Mouse (Mus musculus) heart, adult 2 months (tissue): ENCODE results near the gene Pin4. TPM values are rescaled to one million over a fixed set of nuclear protein-coding genes. Genes with fewer than 3 reads are reported as not detected.
"Not testable (repeated sequence)": the region's sequence is repeated elsewhere in the genome, so short reads cannot be mapped to it uniquely, and the experiment has no call there.

Experiments
- DNase-seq, 2 experiments: peaks; one replicate each; pipeline ENCODE4 v3.0.0; 2021
- H3K27ac ChIP-seq: fragments of 200-600 bp; 2 replicates; pipeline ENCODE4 v1.8.1; 2022
- H3K27me3 ChIP-seq: fragments of 200-500 bp; 2 replicates; pipeline ENCODE4 v1.6.1; 2012; ENCODE audit warnings: mild to moderate bottlenecking, low read length, inconsistent platforms, mixed read lengths; ENCODE audit not compliant: control insufficient read depth, insufficient read depth
- H3K36me3 ChIP-seq: fragments of 200-500 bp; 2 replicates; pipeline ENCODE4 v1.6.1; 2012; ENCODE audit warnings: low read length, inconsistent platforms; ENCODE audit not compliant: control insufficient read depth, insufficient read depth
- H3K4me1 ChIP-seq: fragments of 200-500 bp; 2 replicates; pipeline ENCODE4 v1.6.1; 2011; ENCODE audit warnings: low read length; ENCODE audit not compliant: control insufficient read depth, insufficient read depth
- H3K4me3 ChIP-seq: fragments of 200-600 bp; 2 replicates; pipeline ENCODE4 v1.8.1; 2022
- H3K79me2 ChIP-seq: fragments of 200-500 bp; replicated peaks from 2 replicates; pipeline ENCODE4 v1.6.1; 2012; ENCODE audit warnings: mild to moderate bottlenecking, inconsistent platforms, low read length, moderate library complexity, mixed read lengths; ENCODE audit not compliant: control insufficient read depth, insufficient read depth
- H3K9ac ChIP-seq: fragments of 200-500 bp; 2 replicates; pipeline ENCODE4 v1.6.1; 2012; ENCODE audit warnings: low read depth, mild to moderate bottlenecking, control low read depth, inconsistent platforms, low read length, mixed read lengths
- CTCF ChIP-seq: fragments of 200-600 bp; IDR thresholded peaks from 2 replicates; pipeline ENCODE4 v1.8.1; 2022; ENCODE audit warnings: antibody characterized with exemption, mild to moderate bottlenecking, moderate library complexity
- EP300 ChIP-seq: fragments of 200-500 bp; IDR thresholded peaks from 2 replicates; pipeline ENCODE4 v1.6.1; 2011; ENCODE audit warnings: low read depth, low read length, control low read depth; ENCODE audit not compliant: insufficient read depth
- POLR2A ChIP-seq: fragments of 200-500 bp; IDR thresholded peaks from 2 replicates; pipeline ENCODE4 v1.6.1; 2011; ENCODE audit warnings: mild to moderate bottlenecking, low read depth, low read length, control low read depth; ENCODE audit not compliant: insufficient read depth
- WGBS: fragments of 180-500 bp; shearing (Covaris S2); methylation state at CpG from one replicate; pipeline ENCODE4 v1.1.7; 2018; 5-methylcytosine and 5-hydroxymethylcytosine counted together
- intact Hi-C: fragments of 180-260 bp; cut with DNase I; formaldehyde crosslinking; loops from one replicate; pipeline ENCODE4 v1.15.1; 2025
- polyA plus RNA-seq: library from polyadenylated mRNA; depleted of rRNA; stranded (reverse); fragments of >200 nt; gene quantifications from 2 replicates; pipeline ENCODE4 v1.2.3, GENCODE M21; 2012
- total RNA-seq, 2 experiments: library from RNA; stranded (reverse); gene quantifications; 2 replicates each; pipeline ENCODE4 v1.2.3; 2021

Pin4 gene
- total and polyA plus RNA-seq, 3 experiments: 1.8 to 16.4 (median 16.4) TPM

- Histone ChIP-seq H3K27ac (no peak overlapping the region), H3K9ac (no peak overlapping the region), H3K36me3 (no peaks in the 10 kb centered on the region), H3K4me1 (no peaks in the 10 kb centered on the region), H3K79me2 (no peaks in the 10 kb centered on the region), H3K27me3 (no peaks in the 10 kb centered on the region), H3K4me3 (no peak overlapping the region)
- DNase-seq: no peak
- TF ChIP-seq EP300: no peak
- no peak for TF ChIP-seq POLR2A
- TF ChIP-seq CTCF: no peak
- 75% methylated on average over 3 of the region's 3 CpGs for WGBS
- intact Hi-C loops: no loop called here
Measured at GRCm38 (mm10) chrX:102090605-102091004, 28.6 kb upstream of the Pin4 start.

- no peaks in the 10 kb centered on the region for H3K4me1 ChIP-seq
- TF ChIP-seq CTCF (no peak), POLR2A (no peak), EP300 (no peak)
- H3K79me2 ChIP-seq: no peaks in the 10 kb centered on the region
- DNase-seq: no peak
- 71% methylated on average over 7 of the region's 7 CpGs for WGBS
- intact Hi-C loops: no loop called here
- no peak overlapping the region for H3K9ac ChIP-seq
- H3K27ac ChIP-seq: no peak overlapping the region
- no peaks in the 10 kb centered on the region for H3K27me3 ChIP-seq
- no peak overlapping the region for H3K4me3 ChIP-seq
- no peaks in the 10 kb centered on the region for H3K36me3 ChIP-seq
Measured at GRCm38 (mm10) chrX:102094381-102094904, 24.8 kb upstream of the Pin4 start.

- WGBS: 60% methylated on average over 7 of the region's 7 CpGs
Measured at GRCm38 (mm10) chrX:102101886-102102285, 17.4 kb upstream of the Pin4 start.

GRCm38 (mm10) chrX:102103830-102104229, 15.4 kb upstream of the Pin4 start:
- H3K79me2 ChIP-seq, H3K27me3 ChIP-seq, H3K27ac ChIP-seq, H3K4me3 ChIP-seq, intact Hi-C loops, DNase-seq, H3K36me3 ChIP-seq, H3K4me1 ChIP-seq, H3K9ac ChIP-seq: not testable (repeated sequence)
- WGBS: 50% methylated on average over 2 of the region's 2 CpGs

More at GRCm38 (mm10) chrX:102101886-102102285, 17.4 kb upstream of the Pin4 start:
- Histone ChIP-seq H3K36me3 (no peaks in the 10 kb centered on the region), H3K79me2 (no peaks in the 10 kb centered on the region), H3K4me1 (no peaks in the 10 kb centered on the region), H3K27me3 (no peaks in the 10 kb centered on the region), H3K4me3 (no peak overlapping the region), H3K9ac (no peak overlapping the region), H3K27ac (no peak overlapping the region)
- intact Hi-C loops: no loop called here
- TF ChIP-seq POLR2A (no peak), CTCF (no peak), EP300 (no peak)
- DNase-seq: no peak

GRCm38 (mm10) chrX:102109349-102109748, 9.9 kb upstream of the Pin4 start:
- intact Hi-C loops, H3K9ac ChIP-seq, H3K27me3 ChIP-seq, H3K4me1 ChIP-seq, DNase-seq, H3K4me3 ChIP-seq, H3K79me2 ChIP-seq, H3K36me3 ChIP-seq, H3K27ac ChIP-seq: not testable (repeated sequence)
- 77% methylated on average over 5 of the region's 5 CpGs for WGBS

GRCm38 (mm10) chrX:102115676-102116075, 3.6 kb upstream of the Pin4 start:
- DNase-seq: no peak
- 42% methylated on average over 4 of the region's 4 CpGs for WGBS
- Histone ChIP-seq H3K27ac (no peak overlapping the region), H3K9ac (no peak overlapping the region), H3K4me3 (no peak overlapping the region), H3K27me3 (no peaks in the 10 kb centered on the region), H3K36me3 (no peaks in the 10 kb centered on the region), H3K4me1 (no peaks in the 10 kb centered on the region), H3K79me2 (no peaks in the 10 kb centered on the region)
- intact Hi-C loops: loop anchor here (5.0 kb wide), 1 partner anchor 43 kb away; the partner anchor contains the start of gene Rtl5
- TF ChIP-seq CTCF: no peak
- no peak for TF ChIP-seq EP300
- TF ChIP-seq POLR2A: no peak
